Mouse (Mus musculus) left cerebral cortex, adult 8-10 months (tissue): Measurements from ENCODE around the gene Gjd3. TPM values are rescaled to one million over a fixed set of nuclear protein-coding genes. Genes with fewer than 3 reads are reported as not detected.
"Not testable (repeated sequence)": the region's sequence is repeated elsewhere in the genome, so short reads cannot be mapped to it uniquely, and the experiment has no call there.

Source experiments
- DNase-seq, 2 experiments: peaks; one replicate each; pipeline ENCODE4 v3.0.0; 2022; ENCODE audit warnings: low spot score in 2 of 2
- total RNA-seq, 4 experiments: library from RNA; stranded (reverse); gene quantifications; 2 replicates each; pipeline ENCODE4 v1.2.4; 2022

Gene Gjd3
- 1 to 10 TPM; 1.2 to 1.8 (median 1.4) TPM for total RNA-seq

GRCm38 (mm10) chr11:98982773-98983133 lies at the start of gene Gjd3:
Gjd3 (minus strand) TSS chr11:98983016.
- DNase-seq, result no peak

GRCm38 (mm10) chr11:99026899-99027440 lies 44.2 kb upstream of the Gjd3 start:
- no peak for DNase-seq

GRCm38 (mm10) chr11:99025878-99026277 lies 43.1 kb upstream of the Gjd3 start:
- DNase-seq, result no peak

- DNase-seq, result no peak
These were observed 41.8 kb upstream of the Gjd3 start for GRCm38 (mm10) chr11:99024468-99025134.

GRCm38 (mm10) chr11:99023500-99024467 lies 41.0 kb upstream of the Gjd3 start, which contains the start of gene Top2a:
Top2a (minus strand) TSS chr11:99024189.
- peak; percentile 89 to 99 for DNase-seq

- DNase-seq, result no peak
These were observed 40.3 kb upstream of the Gjd3 start for GRCm38 (mm10) chr11:99023094-99023493.

GRCm38 (mm10) chr11:99022384-99022933 lies 39.6 kb upstream of the Gjd3 start:
- no peak for DNase-seq

GRCm38 (mm10) chr11:99019844-99020243 lies 37.0 kb upstream of the Gjd3 start:
- DNase-seq, result no peak

GRCm38 (mm10) chr11:99013856-99014255 lies 31.0 kb upstream of the Gjd3 start:
- DNase-seq, result no peak

GRCm38 (mm10) chr11:99010706-99011105 lies 27.9 kb upstream of the Gjd3 start:
- DNase-seq, result no peak

GRCm38 (mm10) chr11:99010124-99010523 lies 27.3 kb upstream of the Gjd3 start:
- DNase-seq, result no peak

- no peak for DNase-seq
These were observed 24.0 kb upstream of the Gjd3 start for GRCm38 (mm10) chr11:99006788-99007187.

GRCm38 (mm10) chr11:98999243-98999642 lies 16.4 kb upstream of the Gjd3 start:
- no peak for DNase-seq

GRCm38 (mm10) chr11:98998776-98999175 lies 16.0 kb upstream of the Gjd3 start:
- DNase-seq, result no peak

GRCm38 (mm10) chr11:98997659-98998058 lies 14.8 kb upstream of the Gjd3 start:
- no peak for DNase-seq

- no peak for DNase-seq
These were observed 13.2 kb upstream of the Gjd3 start for GRCm38 (mm10) chr11:98995987-98996386.

GRCm38 (mm10) chr11:98990866-98991265 lies 8.1 kb upstream of the Gjd3 start:
- no peak for DNase-seq

GRCm38 (mm10) chr11:98988260-98988659 lies 5.4 kb upstream of the Gjd3 start:
- DNase-seq, result not testable (repeated sequence)

GRCm38 (mm10) chr11:98985542-98985941 lies 2.7 kb upstream of the Gjd3 start:
- DNase-seq, result no peak

- DNase-seq, result no peak
These were observed 735 bp upstream of the Gjd3 start for GRCm38 (mm10) chr11:98983551-98983950.

- peak; percentile 43 to 76 for DNase-seq
These were observed 631 bp downstream of the Gjd3 start for GRCm38 (mm10) chr11:98981997-98982772.
